Mouse (Mus musculus) small intestine, adult 2 months (tissue): Measurements from ENCODE around the gene Chrna9.

Experiments
- CTCF ChIP-seq: fragments of 200-500 bp; IDR thresholded peaks from 2 replicates; pipeline ENCODE4 v1.5.1; 2012; ENCODE audit warnings: low read depth, mild to moderate bottlenecking, control low read depth, inconsistent platforms, low read length, moderate library complexity, mixed read lengths; ENCODE audit not compliant: insufficient replicate concordance, insufficient read length; ENCODE audit errors: extremely low read depth
- POLR2A ChIP-seq: fragments of 200-500 bp; IDR thresholded peaks from 2 replicates; pipeline ENCODE4 v1.6.1; 2012; ENCODE audit warnings: low read depth, mild to moderate bottlenecking, control low read depth, inconsistent platforms, low read length, moderate library complexity

DNA sequence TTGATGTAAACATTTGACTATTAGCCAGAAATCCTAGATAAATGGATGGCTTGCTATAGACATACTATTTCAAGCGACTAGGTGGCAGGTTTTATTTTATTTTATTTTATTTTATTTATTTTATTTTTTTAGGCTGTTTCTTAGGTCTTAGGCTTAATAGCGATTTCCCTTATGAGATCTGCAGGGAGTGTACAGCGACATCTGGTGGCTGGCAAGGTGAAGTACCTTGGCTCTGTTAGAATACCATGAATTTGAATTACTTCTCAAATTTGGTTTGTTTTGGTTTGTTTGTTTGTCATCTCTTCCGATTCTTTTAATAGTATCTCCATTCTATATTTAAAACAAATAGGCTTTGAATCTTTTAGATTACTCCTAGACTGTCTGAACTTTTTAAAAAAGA, 23.9 kb downstream of the Chrna9 start:
- no peak for TF ChIP-seq POLR2A
- no peak for TF ChIP-seq CTCF
